Mouse (Mus musculus): Measurements from ENCODE around the gene Nceh1.

The Nceh1 gene

DNA sequence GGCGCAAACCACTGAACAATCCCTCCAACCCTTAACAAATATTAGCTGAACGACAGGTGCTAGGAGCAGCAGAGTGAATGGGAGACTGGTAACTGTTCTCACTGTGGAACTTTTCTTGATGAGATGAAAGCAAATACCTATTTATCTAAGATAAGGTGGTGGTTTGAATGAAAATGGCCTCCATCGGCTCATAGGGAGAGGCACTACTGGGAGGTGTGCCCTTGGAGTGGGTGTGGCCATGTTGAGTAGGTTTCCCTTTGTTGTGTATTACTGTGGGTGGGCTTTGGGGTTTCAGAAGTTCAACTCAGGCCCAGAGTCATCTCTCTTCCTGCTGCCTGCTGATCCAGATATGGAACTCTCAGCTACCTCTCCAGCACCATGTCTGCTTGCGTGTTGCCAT lies 8.1 kb downstream of the Nceh1 start:
- no peak for DNase-seq (ENCODE audit: low spot score in 2 of 2)

DNA sequence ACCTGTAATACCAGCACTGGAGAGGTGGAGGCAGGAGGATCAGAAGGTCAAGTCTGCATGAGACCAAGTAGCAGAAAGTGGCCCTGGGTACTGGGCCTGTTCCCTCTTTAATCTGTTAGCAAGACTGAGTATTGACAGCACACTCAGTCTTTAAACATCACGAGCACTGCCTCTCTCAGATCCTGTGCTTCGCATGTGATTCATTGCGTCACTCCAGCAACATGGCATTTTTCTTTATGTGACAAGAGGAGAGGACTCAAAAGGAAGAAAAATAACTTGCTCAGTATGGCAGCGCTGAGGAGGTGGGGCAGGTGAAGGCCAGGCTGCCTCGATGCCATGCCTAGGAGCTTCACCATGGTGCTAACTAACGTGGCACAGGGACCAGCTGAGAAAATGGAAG lies 9.1 kb downstream of the Nceh1 start:
- no peak for DNase-seq (ENCODE audit: low spot score in 2 of 2)

DNA sequence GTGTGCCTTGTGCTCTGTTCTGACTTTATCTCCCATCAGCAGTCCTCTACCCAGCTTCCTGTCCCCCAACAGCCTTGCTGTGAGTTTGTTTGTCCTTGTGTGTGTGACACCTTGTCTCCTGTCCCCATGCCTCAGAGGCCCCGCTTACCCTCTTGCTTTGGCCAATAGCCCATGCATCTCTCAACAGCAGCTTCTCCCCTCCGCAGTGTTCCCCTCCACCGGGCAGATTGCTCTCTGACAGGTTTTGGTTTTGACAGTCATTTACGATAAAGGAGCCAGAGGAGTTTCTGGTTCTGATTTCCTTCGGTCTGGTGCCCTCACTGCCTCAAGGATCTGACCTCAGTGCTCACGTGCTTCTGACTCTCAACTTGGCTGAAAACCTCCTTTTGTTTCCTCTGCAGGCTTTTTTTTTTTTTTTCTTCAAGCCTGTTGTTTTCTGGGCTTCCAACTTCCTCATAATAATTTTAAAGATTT lies 11.1 kb downstream of the Nceh1 start:
- DNase-seq (ENCODE audit: low spot score in 2 of 2), result peak; percentile 58 to 60

DNA sequence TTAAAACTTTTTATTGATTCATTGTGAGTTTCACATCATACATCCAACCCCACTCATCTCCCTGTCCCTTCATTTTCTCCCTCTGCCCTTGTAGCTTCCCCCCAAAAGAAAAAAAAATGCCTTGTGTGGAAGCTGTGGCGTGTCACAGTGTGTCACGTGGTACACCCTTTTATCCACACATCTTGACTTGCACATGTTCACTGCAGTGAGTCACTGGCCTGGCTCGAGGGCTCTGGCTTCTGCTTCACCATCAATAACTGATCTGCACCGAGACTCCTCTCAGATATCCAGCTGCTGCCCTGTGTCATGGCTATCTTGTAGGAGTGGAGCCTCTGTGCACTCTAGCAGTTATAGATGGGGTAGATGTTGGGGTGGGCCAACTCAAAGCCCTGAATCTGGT lies 12.4 kb downstream of the Nceh1 start:
- DNase-seq (ENCODE audit: low spot score in 2 of 2), result no peak

DNA sequence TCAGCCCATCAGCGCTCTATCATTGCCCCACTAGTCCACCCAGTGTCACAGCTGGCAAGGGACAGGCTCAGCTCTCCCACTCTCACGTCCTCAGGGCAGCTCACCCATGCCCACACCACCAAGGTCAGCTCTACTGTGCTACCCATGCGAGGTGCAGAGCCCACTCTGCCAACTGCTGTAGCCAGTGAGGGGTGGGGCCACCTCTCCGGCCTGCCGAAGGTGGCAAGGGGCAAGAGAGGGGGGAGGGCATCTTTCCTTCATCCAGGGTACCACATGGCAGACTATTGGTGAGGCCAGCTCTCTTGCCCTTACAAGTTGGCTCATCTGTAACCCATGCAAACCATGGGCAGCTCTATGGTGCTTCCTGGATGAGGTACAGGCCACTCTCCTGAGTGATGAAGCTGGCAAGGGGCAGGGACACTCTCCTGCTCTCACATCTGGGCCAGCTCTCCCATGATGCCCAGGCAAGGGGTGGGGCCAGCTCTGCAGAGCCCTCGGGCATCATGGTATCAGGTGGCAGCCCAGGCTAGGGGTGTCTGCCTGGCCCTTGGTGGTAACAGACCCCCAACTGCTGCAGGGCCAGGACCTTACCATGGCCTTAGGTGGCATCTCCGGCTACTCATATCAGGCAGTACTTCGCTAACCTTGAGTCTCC lies 12.9 kb downstream of the Nceh1 start:
- DNase-seq (ENCODE audit: low spot score in 2 of 2), result no peak

DNA sequence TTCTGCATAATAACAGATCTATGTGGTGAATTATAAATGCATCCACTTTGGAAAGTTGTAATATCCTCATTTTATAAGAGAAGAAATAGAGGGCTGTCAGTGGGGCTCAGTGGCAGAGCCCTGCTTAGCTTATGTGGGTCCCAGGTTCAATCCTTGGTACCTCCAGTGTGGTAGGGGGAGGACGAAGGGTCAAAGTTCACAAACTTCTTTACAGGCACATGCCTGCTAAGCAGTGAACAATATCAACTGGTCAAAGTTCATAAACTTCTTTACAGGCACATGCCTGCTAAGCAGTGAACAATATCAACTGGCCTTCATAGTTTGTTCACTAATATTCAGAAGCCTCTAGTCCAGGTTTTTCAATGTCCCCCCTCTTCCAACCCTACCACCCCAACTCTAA lies 13.8 kb downstream of the Nceh1 start:
- no peak for DNase-seq (ENCODE audit: low spot score in 2 of 2)

DNA sequence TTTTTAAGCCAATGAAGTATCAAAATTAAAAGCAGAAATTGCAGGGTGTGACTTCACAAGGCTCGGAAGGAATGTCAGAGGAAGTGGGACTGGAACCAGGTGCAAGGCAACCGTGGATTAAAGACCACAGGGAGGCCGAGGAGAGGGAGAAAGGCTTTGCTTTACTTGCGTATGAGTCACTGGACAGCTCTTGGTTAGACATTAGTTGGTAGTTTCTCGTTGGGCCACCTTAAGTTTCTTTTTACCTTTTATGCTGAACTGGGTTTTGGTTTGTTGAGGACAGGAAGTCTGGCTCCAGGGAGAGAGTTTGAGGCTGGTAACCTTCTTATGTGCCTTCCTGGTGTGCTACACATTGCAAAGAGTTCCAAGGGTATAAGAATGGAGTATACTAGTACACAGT lies 15.1 kb downstream of the Nceh1 start:
- DNase-seq (ENCODE audit: low spot score in 2 of 2), result no peak

DNA sequence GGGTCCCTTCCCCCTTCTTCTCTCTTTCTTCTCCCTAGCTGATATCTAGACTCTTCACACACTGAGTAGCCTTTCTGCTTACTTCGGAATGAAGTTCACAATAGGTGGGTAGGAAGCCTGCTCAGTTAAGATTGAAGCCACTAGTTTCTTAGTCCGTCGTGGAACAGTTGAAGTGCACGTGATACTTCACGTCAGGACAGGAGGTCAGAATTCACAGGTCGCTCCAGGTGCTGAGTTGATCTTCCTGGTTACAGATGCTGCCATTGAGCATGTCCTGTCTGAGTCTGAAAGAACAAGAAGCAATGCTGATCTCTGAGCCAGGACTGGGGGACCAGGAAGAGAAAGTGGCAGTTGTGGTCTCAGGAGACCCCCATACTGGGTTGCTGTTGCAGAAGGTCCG lies 16.4 kb downstream of the Nceh1 start:
- no peak for DNase-seq (ENCODE audit: low spot score in 2 of 2)

DNA sequence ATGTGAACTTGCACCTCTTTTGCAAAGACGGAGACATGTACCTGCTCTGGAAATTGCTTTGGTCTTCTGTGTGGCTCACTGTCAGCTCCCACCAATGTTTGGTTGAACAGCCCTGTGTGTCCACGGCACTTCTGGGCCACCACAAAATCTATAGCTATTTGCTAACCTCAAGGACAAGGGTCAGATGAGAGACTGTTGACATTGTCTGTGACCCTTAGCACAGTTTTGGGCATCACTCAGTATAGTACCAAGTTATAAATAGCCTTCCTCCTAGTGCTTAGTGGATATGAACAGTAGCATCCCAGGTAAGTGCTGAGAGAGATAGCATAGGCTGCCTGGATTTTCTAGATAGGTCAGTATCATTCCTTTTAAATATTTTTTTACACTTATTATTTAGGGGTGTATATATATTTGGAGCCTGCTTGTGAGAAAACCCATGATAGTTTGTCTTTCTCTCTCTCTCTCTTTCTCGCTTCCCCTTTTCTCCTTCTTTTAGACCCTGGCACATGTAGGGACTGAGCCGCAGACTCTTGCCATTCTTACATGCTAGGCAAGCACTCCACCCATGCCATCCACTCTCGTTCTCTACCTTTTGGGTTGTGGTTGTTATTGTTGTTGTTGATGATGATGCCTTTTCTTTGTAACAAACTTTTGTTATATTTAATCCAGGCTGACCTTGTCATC lies 19.1 kb downstream of the Nceh1 start:
- DNase-seq (ENCODE audit: low spot score in 2 of 2), result no peak

DNA sequence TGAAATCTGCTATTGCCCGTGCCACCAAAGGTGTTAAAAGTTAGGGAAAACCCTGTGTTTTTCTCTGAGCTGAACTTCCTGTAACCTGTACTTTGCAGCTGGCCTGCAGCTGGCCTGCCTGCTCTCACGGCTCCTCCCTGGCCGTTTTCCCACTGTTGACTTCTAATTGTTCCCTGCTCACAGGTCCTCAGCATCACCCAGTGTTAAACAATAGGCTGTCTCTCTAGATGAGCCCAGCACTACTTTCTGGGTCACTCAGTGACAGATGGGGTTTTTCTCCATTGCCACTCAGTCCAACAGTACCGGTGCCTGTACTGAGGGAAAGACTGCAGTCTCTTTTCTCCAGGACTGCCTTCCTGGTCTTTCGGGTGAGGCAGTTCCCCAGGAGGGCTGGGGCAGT lies 22.3 kb downstream of the Nceh1 start:
- DNase-seq (ENCODE audit: low spot score in 2 of 2), result peak in 1 of 2 experiments; percentile 36

DNA sequence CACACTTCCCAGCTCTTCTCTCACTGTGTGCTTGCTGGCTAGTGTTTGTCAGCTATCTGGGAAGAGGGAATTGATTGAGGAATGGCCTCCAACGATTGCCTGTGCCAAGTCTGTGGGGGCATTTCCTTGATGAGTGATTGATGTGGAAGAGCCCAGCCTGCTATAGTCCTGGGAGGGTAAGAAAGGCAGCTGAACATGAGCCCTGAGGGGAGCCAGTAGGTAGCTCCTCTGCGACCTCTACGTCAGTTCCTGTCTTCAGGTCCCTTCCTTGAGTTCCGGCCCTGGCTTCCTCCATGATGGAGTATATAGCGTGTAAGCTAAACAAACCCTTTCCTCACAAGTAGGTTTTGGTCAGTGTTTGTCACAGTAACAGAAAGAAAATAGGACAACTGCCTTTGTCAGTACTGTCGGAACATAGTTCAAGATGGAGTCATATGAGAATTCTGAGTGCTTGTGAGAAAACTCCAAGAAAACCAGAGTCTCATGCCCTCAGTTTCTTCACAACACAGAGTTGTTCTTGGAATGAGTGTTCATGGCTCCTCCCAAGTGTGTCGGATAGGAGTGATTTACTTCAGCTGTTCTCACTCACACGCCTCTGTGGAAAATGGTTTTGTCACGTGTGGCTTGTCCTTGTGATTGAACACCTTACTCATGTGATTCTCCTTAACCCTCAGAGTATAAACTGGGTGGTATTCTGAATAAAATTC lies 22.9 kb downstream of the Nceh1 start:
- DNase-seq (ENCODE audit: low spot score in 2 of 2), result no peak

DNA sequence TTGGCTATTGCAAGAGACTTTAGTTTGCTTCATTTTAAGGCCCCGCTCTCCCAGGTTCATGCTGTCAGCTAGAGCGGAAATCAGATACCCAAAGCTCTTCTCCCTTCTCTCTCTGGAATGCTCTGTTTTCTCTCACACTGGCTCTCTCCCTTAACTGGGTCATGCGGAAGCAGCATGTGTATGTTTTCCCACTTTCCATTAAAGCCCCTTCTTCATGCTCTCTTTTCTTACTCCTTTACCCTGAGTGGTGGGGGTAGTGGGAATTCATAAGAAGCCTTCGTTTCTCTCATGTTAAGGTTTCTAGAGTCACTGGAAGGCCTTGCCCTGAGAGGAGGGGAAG lies 23.4 kb downstream of the Nceh1 start:
- DNase-seq (ENCODE audit: low spot score in 2 of 2), result no peak

DNA sequence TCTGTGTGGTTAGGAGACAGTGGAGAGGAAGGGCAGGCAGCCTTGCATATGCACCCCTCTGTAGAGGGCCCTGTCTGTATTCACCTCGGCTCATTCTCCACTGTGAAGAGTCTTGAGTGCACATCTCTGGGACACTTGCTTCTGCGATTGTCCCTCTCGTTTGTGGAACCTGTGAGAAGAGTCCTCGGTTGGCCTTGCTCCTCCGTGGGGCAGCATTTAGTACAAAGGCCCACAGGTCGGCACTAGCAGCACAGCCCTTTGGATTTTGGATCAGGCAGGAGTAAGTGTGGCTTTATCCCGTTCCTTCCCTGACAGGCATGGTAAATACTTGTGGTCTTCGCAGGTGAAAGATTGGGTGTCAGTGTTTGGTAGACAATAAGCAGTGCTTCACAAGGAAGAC lies 23.8 kb downstream of the Nceh1 start:
- DNase-seq (ENCODE audit: low spot score in 2 of 2), result no peak

DNA sequence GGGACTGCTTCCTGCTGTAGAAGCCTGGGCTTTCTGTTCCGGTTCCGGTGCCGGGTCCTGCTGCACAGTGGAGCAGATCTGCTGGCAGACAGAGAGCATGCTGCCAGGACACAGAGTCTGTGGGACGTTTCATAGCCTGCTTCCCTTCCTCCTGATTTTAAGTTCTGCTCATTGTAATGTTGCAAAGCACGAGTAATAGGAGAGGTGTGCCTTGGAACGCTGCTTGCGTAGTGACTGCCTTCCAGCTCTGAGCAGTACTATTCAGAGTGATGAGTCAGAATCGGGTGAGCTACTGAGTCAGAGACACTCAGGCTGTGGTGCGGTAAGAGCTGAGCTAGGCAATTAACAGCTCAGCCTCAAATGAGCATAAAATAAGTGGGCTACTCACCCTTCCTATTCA lies 26.9 kb downstream of the Nceh1 start:
- no peak for DNase-seq (ENCODE audit: low spot score in 2 of 2)

DNA sequence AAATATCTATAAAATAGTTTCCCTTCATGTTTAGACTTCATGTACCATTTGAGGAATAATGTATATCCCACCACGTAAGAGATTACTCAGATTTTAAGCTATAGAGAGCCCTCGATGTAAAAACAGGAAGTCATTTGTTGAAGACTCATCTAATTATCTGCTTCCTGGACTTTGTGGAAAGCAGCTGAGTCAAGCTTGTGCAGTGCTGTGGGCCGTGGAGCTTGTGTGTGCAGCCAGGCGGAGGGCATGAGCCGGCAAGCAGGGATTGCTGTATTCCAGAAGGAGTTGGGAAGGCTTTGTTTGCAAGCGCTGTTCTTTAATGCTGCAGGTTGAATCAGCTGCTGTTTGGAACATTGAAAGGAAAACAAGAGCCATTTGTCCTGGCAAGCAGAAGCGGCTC lies 27.5 kb downstream of the Nceh1 start:
- DNase-seq (ENCODE audit: low spot score in 2 of 2), result no peak

DNA sequence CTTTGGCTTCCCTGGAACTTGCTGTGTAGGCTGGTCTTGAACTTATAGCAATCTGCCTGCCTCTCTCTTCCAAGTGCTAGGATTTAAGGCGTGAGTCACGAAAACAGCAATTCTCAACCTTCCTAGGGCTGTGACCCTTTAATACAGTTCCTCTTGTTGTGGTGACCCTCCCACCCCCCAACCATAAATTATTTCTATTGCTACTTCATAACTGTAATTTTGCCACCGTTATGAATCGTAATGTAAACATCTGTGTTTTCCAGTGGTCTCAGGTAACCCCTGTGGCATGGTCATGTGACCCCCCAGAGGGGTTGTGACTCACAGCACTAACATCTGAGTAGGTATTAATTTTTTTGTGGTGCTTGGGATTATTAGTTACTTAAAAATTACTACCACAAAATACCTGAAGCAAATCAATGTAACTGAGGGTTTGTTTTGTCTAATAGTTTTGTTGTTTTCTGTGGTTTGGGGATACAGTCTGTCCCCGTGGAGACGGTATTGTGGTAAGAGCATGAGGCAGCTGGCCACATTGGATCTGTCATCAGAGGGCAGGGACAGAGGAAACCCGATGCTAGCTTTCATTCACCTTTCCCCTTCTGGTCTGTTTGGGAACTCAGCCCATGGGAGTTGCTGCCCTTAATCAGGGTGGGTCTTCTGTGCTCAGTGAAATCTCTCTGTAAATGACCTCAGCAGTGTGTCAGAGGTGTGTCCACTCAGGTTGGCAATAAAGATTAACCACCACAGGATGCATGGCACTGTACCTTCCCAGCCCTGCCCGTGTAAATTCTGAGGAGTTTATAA lies 31.5 kb downstream of the Nceh1 start:
- no peak for DNase-seq (ENCODE audit: low spot score in 2 of 2)

DNA sequence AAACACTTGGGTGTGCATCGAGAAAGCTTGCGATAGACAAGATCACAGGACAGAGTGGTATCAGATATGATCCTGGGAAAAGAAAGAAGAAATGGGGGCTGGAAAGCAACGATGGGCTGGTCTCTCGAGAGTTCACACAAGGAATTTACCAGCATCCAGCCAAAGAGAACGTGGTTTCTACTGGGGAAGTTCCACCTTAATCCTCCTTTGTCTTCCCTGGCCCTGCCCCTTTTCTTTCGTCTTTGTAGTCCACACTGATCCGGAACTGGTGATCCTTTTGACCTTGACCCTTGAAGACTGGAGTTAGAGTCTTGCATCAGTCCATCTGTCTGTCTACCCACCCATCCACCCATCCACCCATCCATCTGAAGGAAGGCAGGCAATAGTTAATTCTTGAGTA lies 34.6 kb downstream of the Nceh1 start:
- no peak for DNase-seq (ENCODE audit: low spot score in 2 of 2)

DNA sequence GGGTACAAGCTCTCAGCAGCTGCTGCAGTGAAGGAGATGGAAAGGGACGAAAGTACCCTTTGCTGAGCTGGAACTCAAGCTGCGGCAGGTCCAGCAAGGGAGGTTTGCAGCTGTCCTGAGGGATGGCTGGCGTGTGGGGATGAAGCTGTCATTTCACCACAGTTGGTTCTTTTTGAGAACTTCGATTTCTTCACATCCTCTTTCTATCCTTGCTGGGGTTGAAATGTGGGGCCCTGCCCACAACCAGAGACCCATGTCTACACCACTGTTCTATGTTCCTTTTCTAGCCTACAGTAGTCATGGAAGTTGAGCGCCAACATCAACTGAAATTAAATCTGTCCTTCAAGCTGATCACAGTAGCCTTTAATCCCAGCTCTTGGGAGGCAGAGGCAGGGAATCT lies 35.8 kb downstream of the Nceh1 start:
- no peak for DNase-seq (ENCODE audit: low spot score in 2 of 2)

DNA sequence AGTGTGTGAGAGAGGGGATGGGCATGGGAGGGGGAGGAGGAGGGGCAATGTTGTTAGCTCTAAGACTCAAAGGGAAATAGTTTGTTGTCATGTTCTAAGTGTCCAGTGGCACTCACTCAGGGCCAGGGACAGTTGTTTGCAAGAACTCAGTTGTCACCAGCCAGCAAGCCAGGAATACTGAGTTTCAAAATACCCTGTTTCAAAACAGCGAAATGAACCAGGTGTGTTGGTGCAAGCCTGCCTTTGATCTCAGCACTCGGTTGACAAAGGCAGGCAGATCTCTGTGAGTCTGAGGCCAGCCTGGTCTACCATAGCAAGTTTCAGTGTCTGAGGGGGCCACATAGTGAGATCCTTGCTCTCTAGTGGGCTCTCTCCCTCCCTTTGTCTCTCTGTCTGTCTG lies 39.3 kb downstream of the Nceh1 start:
- DNase-seq (ENCODE audit: low spot score in 2 of 2), result no peak

DNA sequence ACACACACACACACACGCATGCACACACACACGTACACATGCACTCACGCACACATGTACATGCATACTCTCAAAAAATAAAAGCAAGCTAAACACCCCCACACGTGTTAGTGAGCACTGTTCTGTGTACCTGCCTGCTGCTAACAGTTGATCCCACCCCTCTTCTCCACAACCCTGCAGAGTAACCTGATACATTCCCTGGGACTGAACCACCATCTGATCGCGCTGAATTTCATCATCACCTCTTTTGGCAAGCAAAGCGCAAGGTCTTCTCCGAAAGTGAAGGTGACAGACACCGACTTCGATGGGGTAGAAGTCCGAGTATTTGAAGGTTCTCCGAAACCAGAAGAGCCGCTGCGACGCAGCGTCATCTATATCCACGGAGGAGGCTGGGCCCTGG lies 39.7 kb downstream of the Nceh1 start:
- DNase-seq (ENCODE audit: low spot score in 2 of 2), result no peak

DNA sequence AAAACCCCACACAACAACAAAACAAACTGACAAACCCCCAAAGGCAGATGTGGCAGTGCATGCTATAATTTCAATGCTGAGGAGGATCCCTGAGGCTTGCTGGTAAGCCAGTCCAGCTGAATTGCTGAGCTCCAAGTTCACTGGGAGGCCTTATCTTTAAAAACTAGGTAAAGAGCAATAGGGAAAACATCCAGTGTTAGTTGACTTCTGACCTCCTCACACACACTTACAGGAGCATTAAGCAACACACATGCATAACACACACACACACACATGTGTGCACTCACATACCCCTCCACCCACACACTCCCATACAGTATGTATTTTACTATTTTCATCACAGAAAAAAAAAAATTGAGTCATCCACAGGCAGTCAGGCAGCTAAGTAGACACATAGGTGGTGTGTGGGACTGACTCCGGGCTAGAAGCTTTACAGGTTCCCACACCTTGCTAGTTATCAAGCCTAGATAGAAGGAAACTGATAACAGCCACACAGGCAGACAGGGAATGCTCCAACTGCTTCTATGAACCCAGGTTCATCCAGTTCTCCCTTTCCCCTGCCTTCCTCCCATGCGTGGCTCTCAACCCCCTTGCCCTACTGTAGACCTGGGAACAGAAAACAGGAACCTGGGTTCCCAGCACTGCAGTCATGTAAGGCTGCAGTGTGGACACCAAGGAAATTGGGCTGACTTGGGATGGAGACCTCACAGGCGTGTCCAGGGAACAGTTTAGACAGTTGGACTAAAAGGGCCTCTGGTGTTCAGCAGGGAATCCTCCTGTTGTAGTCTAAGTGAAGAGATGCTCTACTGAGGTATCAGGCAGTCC lies 45.1 kb downstream of the Nceh1 start:
- no peak for DNase-seq (ENCODE audit: low spot score in 2 of 2)

All from heart, adult 9 months (tissue).